Mouse (Mus musculus) small intestine, adult 2 months (tissue): ENCODE results near the gene Olfr735. TPM values are rescaled to one million over a fixed set of nuclear protein-coding genes. Genes with fewer than 3 reads are reported as not detected.

ENCODE experiments used
- H3K27ac ChIP-seq: fragments of 200-500 bp; 2 replicates; pipeline ENCODE4 v1.5.1; 2012; ENCODE audit warnings: low read depth, low read length, control low read depth, inconsistent platforms; ENCODE audit not compliant: insufficient read depth
- H3K27me3 ChIP-seq: fragments of 200-500 bp; 2 replicates; pipeline ENCODE4 v1.6.1; 2012; ENCODE audit warnings: mild to moderate bottlenecking, moderate library complexity, low read length, inconsistent platforms; ENCODE audit not compliant: control insufficient read depth, insufficient read depth
- H3K36me3 ChIP-seq: fragments of 200-500 bp; 2 replicates; pipeline ENCODE4 v1.6.1; 2012; ENCODE audit warnings: mild to moderate bottlenecking, low read length, control low read depth, inconsistent platforms; ENCODE audit not compliant: control insufficient read depth, insufficient read depth
- H3K4me1 ChIP-seq: fragments of 200-500 bp; 2 replicates; pipeline ENCODE4 v1.6.1; 2012; ENCODE audit warnings: low read length, inconsistent platforms, mixed read lengths; ENCODE audit not compliant: control insufficient read depth, insufficient read depth, insufficient read length
- H3K4me3 ChIP-seq: fragments of 200-500 bp; 2 replicates; pipeline ENCODE4 v1.5.1; 2012; ENCODE audit warnings: low read depth, mild to moderate bottlenecking, control low read depth, inconsistent platforms, low read length, moderate library complexity
- CTCF ChIP-seq: fragments of 200-500 bp; IDR thresholded peaks from 2 replicates; pipeline ENCODE4 v1.5.1; 2012; ENCODE audit warnings: low read depth, mild to moderate bottlenecking, control low read depth, inconsistent platforms, low read length, moderate library complexity, mixed read lengths; ENCODE audit not compliant: insufficient replicate concordance, insufficient read length; ENCODE audit errors: extremely low read depth
- POLR2A ChIP-seq: fragments of 200-500 bp; IDR thresholded peaks from 2 replicates; pipeline ENCODE4 v1.6.1; 2012; ENCODE audit warnings: low read depth, mild to moderate bottlenecking, control low read depth, inconsistent platforms, low read length, moderate library complexity
- WGBS: fragments of 180-500 bp; shearing (Covaris S2); methylation state at CpG from one replicate; pipeline ENCODE4 v1.1.7; 2018; 5-methylcytosine and 5-hydroxymethylcytosine counted together
- polyA plus RNA-seq: library from polyadenylated mRNA; depleted of rRNA; stranded (reverse); fragments of >200 nt; gene quantifications from 2 replicates; pipeline ENCODE4 v1.2.3, GENCODE M21; 2012; rRNA removed

The Olfr735 gene
- polyA plus RNA-seq, 1 experiment, result not detected

DNA sequence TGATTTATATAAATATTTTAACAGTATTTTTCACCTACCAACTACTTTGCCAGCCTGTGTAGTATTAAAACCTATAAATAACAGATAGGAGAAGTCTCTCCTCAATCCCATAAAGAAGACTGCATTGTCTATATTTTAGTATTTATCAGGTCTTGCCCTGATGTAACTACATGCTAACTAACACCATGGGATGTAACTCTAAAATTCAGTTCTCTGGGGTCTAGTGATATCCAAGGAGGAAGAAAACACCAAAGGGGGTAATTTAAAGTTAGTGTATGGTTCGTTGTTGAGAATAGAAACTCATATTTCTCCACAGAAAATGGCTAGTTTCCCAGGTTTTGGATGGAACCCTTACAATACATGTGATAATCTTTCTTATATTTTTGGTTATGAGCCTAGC is 22.0 kb downstream of the Olfr735 start, which contains the start of gene Olfr734:
Gene Olfr734, minus strand, starts transcription at position 101 of the 400 bp plus-strand sequence.
- Histone ChIP-seq H3K27ac (no peak within 1 kb of the TSS), H3K27me3 (no peaks in the 10 kb centered on the region), H3K4me1 (no peaks in the 10 kb centered on the region), H3K4me3 (no peak within 1 kb of the TSS), H3K36me3 (no peaks in the 10 kb centered on the region)
- WGBS, result 47% methylated on average over 1 of the region's 1 CpGs
- TF ChIP-seq POLR2A (no peak), CTCF (no peak)

GRCm38 (mm10) chr14:50301422-50301821 is 47.2 kb downstream of the Olfr735 start, which contains the start of gene Olfr733:
TSS of gene Olfr733 (minus strand) at chr14:50301522.
- H3K4me3 ChIP-seq, result no peak within 1 kb of the TSS
- no peaks in the 10 kb centered on the region for H3K4me1 ChIP-seq
- no peak within 1 kb of the TSS for H3K27ac ChIP-seq
- H3K27me3 ChIP-seq, result no peaks in the 10 kb centered on the region
- TF ChIP-seq CTCF (no peak), POLR2A (no peak)
- no peaks in the 10 kb centered on the region for H3K36me3 ChIP-seq

Other genes with a start within 250 kb of the Olfr735 start
- not detected in 2 replicates for gene Olfr727, start 225.7 kb downstream of the Olfr735 start, polyA plus RNA-seq
- not detected in 2 replicates for gene Olfr728, start 206.2 kb downstream of the Olfr735 start, polyA plus RNA-seq
- gene Olfr729, start 196.0 kb downstream of the Olfr735 start, polyA plus RNA-seq, result not detected in 2 replicates
- gene Olfr730, start 160.7 kb downstream of the Olfr735 start, polyA plus RNA-seq, result not detected in 2 replicates
- not detected in 2 replicates for gene Olfr731, start 107.0 kb downstream of the Olfr735 start, polyA plus RNA-seq
- not detected in 2 replicates for gene Olfr732, start 64.7 kb downstream of the Olfr735 start, polyA plus RNA-seq
- not detected in 2 replicates for gene Olfr733, start 47.4 kb downstream of the Olfr735 start, polyA plus RNA-seq
- not detected in 2 replicates for gene Olfr734, start 22.1 kb downstream of the Olfr735 start, polyA plus RNA-seq
- gene Tlr11, start 9.0 kb upstream of the Olfr735 start, polyA plus RNA-seq, result 0.13 and 0.24 TPM in 2 replicates
- not detected in 2 replicates for gene Olfr736, start 32.3 kb upstream of the Olfr735 start, polyA plus RNA-seq
- not detected in 2 replicates for gene Olfr738, start 58.7 kb upstream of the Olfr735 start, polyA plus RNA-seq
- not detected in 2 replicates for gene Olfr739, start 69.8 kb upstream of the Olfr735 start, polyA plus RNA-seq
- gene Olfr740, start 96.7 kb upstream of the Olfr735 start, polyA plus RNA-seq, result not detected in 2 replicates
- not detected in 2 replicates for gene Olfr741, start 123.9 kb upstream of the Olfr735 start, polyA plus RNA-seq
- not detected in 2 replicates for gene Olfr742, start 154.7 kb upstream of the Olfr735 start, polyA plus RNA-seq
- gene Olfr743, start 173.0 kb upstream of the Olfr735 start, polyA plus RNA-seq, result not detected in 2 replicates